Mouse (Mus musculus): ENCODE measurements around the gene Pole. TPM values are rescaled to one million over a fixed set of nuclear protein-coding genes. Genes with fewer than 3 reads are reported as not detected.

Pole gene
- polyA plus RNA-seq, 1 experiment = 81.8 TPM

- Histone ChIP-seq H3K4me3 (ENCODE audit: low read depth, low read length) (no peak overlapping the region), H3K9ac (ENCODE audit: low read depth, poor library complexity, severe bottlenecking) (no peak overlapping the region), H3K36me3 (ENCODE audit: control insufficient read depth, insufficient read depth, low read length, poor library complexity, severe bottlenecking) (no peaks in the 10 kb centered on the region), H3K27ac (ENCODE audit: insufficient read depth, low read length) (no peak overlapping the region), H3K27me3 (ENCODE audit: control insufficient read depth, insufficient read depth, low read length, poor library complexity, severe bottlenecking) (no peaks in the 10 kb centered on the region), H3K9me3 (replicated peaks; ENCODE audit: control insufficient read depth, insufficient read depth, low read length, poor library complexity, severe bottlenecking) (no peaks in the 10 kb centered on the region), H3K4me1 (ENCODE audit: control insufficient read depth, insufficient read depth, low read length) (no peaks in the 10 kb centered on the region)
- TF ChIP-seq CTCF (IDR thresholded peaks at IDR 0.05; ENCODE audit: low read depth, low read length) = peak; percentile 3
- no peak for TF ChIP-seq POLR2A (IDR thresholded peaks at IDR 0.05; ENCODE audit: insufficient read depth, low read length)
Measured at GRCm38 (mm10) chr5:110379823-110380222, 93.7 kb downstream of the Pole start.

GRCm38 (mm10) chr5:110384491-110384890 is 98.4 kb downstream of the Pole start:
- Histone ChIP-seq H3K9ac (ENCODE audit: low read depth, poor library complexity, severe bottlenecking) (no peak overlapping the region), H3K27ac (ENCODE audit: insufficient read depth, low read length) (no peak overlapping the region), H3K27me3 (ENCODE audit: control insufficient read depth, insufficient read depth, low read length, poor library complexity, severe bottlenecking) (no peaks in the 10 kb centered on the region), H3K9me3 (replicated peaks; ENCODE audit: control insufficient read depth, insufficient read depth, low read length, poor library complexity, severe bottlenecking) (no peaks in the 10 kb centered on the region), H3K4me1 (ENCODE audit: control insufficient read depth, insufficient read depth, low read length) (no peaks in the 10 kb centered on the region), H3K4me3 (ENCODE audit: low read depth, low read length) (no peak overlapping the region), H3K36me3 (ENCODE audit: control insufficient read depth, insufficient read depth, low read length, poor library complexity, severe bottlenecking) (no peaks in the 10 kb centered on the region)
- TF ChIP-seq EP300 (IDR thresholded peaks at IDR 0.05; ENCODE audit: insufficient read depth, low read depth, low read length) = no peak
- no peak for TF ChIP-seq CTCF (IDR thresholded peaks at IDR 0.05; ENCODE audit: low read depth, low read length)
- TF ChIP-seq POLR2A (IDR thresholded peaks at IDR 0.05; ENCODE audit: insufficient read depth, low read length) = no peak

GRCm38 (mm10) chr5:110385263-110385662 is 99.2 kb downstream of the Pole start:
- Histone ChIP-seq H3K36me3 (ENCODE audit: control insufficient read depth, insufficient read depth, low read length, poor library complexity, severe bottlenecking) (no peaks in the 10 kb centered on the region), H3K27ac (ENCODE audit: insufficient read depth, low read length) (no peak overlapping the region), H3K27me3 (ENCODE audit: control insufficient read depth, insufficient read depth, low read length, poor library complexity, severe bottlenecking) (no peaks in the 10 kb centered on the region), H3K4me1 (ENCODE audit: control insufficient read depth, insufficient read depth, low read length) (no peaks in the 10 kb centered on the region), H3K9me3 (replicated peaks; ENCODE audit: control insufficient read depth, insufficient read depth, low read length, poor library complexity, severe bottlenecking) (no peaks in the 10 kb centered on the region), H3K4me3 (ENCODE audit: low read depth, low read length) (no peak overlapping the region), H3K9ac (ENCODE audit: low read depth, poor library complexity, severe bottlenecking) (no peak overlapping the region)
- TF ChIP-seq CTCF (IDR thresholded peaks at IDR 0.05; ENCODE audit: low read depth, low read length) (no peak), EP300 (IDR thresholded peaks at IDR 0.05; ENCODE audit: insufficient read depth, low read depth, low read length) (no peak), POLR2A (IDR thresholded peaks at IDR 0.05; ENCODE audit: insufficient read depth, low read length) (no peak)

- Histone ChIP-seq H3K27ac (ENCODE audit: insufficient read depth, low read length) (no peak overlapping the region), H3K4me1 (ENCODE audit: control insufficient read depth, insufficient read depth, low read length) (no peaks in the 10 kb centered on the region), H3K9me3 (replicated peaks; ENCODE audit: control insufficient read depth, insufficient read depth, low read length, poor library complexity, severe bottlenecking) (no peaks in the 10 kb centered on the region), H3K36me3 (ENCODE audit: control insufficient read depth, insufficient read depth, low read length, poor library complexity, severe bottlenecking) (no peaks in the 10 kb centered on the region), H3K4me3 (ENCODE audit: low read depth, low read length) (peak overlapping the region; percentile 73), H3K9ac (ENCODE audit: low read depth, poor library complexity, severe bottlenecking) (peak overlapping the region; percentile 54), H3K27me3 (ENCODE audit: control insufficient read depth, insufficient read depth, low read length, poor library complexity, severe bottlenecking) (no peaks in the 10 kb centered on the region)
- TF ChIP-seq EP300 (IDR thresholded peaks at IDR 0.05; ENCODE audit: insufficient read depth, low read depth, low read length) (no peak), POLR2A (IDR thresholded peaks at IDR 0.05; ENCODE audit: insufficient read depth, low read length) (no peak)
Measured at GRCm38 (mm10) chr5:110386371-110387330, 100.5 kb downstream of the Pole start.

Other genes starting within 250 kb of the Pole start
- gene Gm17655, start 213.8 kb upstream of the Pole start, polyA plus RNA-seq (2011; ENCODE audit: insufficient read depth, insufficient read length, low read depth, missing spikeins) = 18.2 and 21.5 TPM in 2 replicates
- 13.5 and 16.9 TPM in 2 replicates for gene Gm35315, start 191.9 kb upstream of the Pole start, polyA plus RNA-seq (2011; ENCODE audit: insufficient read depth, insufficient read length, low read depth, missing spikeins)
- gene Plcxd1, start 186.3 kb upstream of the Pole start, polyA plus RNA-seq (2011; ENCODE audit: insufficient read depth, insufficient read length, low read depth, missing spikeins) = 2.9 and 6.4 TPM in 2 replicates
- gene Gtpbp6, start 178.1 kb upstream of the Pole start, polyA plus RNA-seq (2011; ENCODE audit: insufficient read depth, insufficient read length, low read depth, missing spikeins) = 29.7 and 38.7 TPM in 2 replicates
- 8.5 and 9.8 TPM in 2 replicates for gene Zfp605, start 176.2 kb upstream of the Pole start, polyA plus RNA-seq (2011; ENCODE audit: insufficient read depth, insufficient read length, low read depth, missing spikeins)
- gene Chfr, start 150.5 kb upstream of the Pole start, polyA plus RNA-seq (2011; ENCODE audit: insufficient read depth, insufficient read length, low read depth, missing spikeins) = 62.5 and 63.6 TPM in 2 replicates
- gene Golga3, start 109.6 kb upstream of the Pole start, polyA plus RNA-seq (2011; ENCODE audit: insufficient read depth, insufficient read length, low read depth, missing spikeins) = 22.7 and 27.7 TPM in 2 replicates
- gene Ankle2, start 55.3 kb upstream of the Pole start, polyA plus RNA-seq (2011; ENCODE audit: insufficient read depth, insufficient read length, low read depth, missing spikeins) = 52.3 and 58.4 TPM in 2 replicates
- gene Pgam5, start 16.4 kb upstream of the Pole start, polyA plus RNA-seq (2011; ENCODE audit: insufficient read depth, insufficient read length, low read depth, missing spikeins) = 63.4 and 66.7 TPM in 2 replicates
- 10.5 and 14.5 TPM in 2 replicates for gene Pxmp2, start 120 bp upstream of the Pole start, polyA plus RNA-seq (2011; ENCODE audit: insufficient read depth, insufficient read length, low read depth, missing spikeins)
- gene P2rx2, start 56.9 kb downstream of the Pole start, polyA plus RNA-seq (2011; ENCODE audit: insufficient read depth, insufficient read length, low read depth, missing spikeins) = 0.58 and 1.2 TPM in 2 replicates
- not detected in 2 replicates for gene Lrcol1, start 58.4 kb downstream of the Pole start, polyA plus RNA-seq (2011; ENCODE audit: insufficient read depth, insufficient read length, low read depth, missing spikeins)
- 51.7 and 65.7 TPM in 2 replicates for gene Fbrsl1, start 162.2 kb downstream of the Pole start, polyA plus RNA-seq (2011; ENCODE audit: insufficient read depth, insufficient read length, low read depth, missing spikeins)

All from ES-Bruce4 (cell line).